Mouse (Mus musculus): ENCODE results near the gene H2afy2. TPM values are rescaled to one million over a fixed set of nuclear protein-coding genes. Genes with fewer than 3 reads are reported as not detected.

Gene H2afy2
- total and polyA plus RNA-seq, 3 experiments: 0.20 TPM; not detected in 2

GRCm38 (mm10) chr10:61715996-61716864 is 67.7 kb downstream of the H2afy2 start:
- peaks cover 0 to 9% of the 10 kb centered on the region in 2 experiments for H3K36me3 ChIP-seq (replicated peaks in 1 of 2; ENCODE audit: control insufficient read depth in 1 of 2, insufficient read depth in 1 of 2, low read length in 1 of 2)
- DNase-seq (ENCODE audit: extremely low read depth): no peak
- no peaks in the 10 kb centered on the region for H3K79me2 ChIP-seq (replicated peaks; ENCODE audit: control insufficient read depth, extremely low read depth, insufficient read depth, poor library complexity, severe bottlenecking)
- H3K4me1 ChIP-seq (ENCODE audit: control insufficient read depth in 1 of 2, insufficient read depth in 2 of 2): peaks cover 7 to 10% of the 10 kb centered on the region in 2 experiments
- H3K9ac ChIP-seq (ENCODE audit: insufficient read depth, low read depth): peak overlapping the region; percentile 71; the same call in 1 of the 2 replicates
- peaks cover 11% of the 10 kb centered on the region for H3K27me3 ChIP-seq (replicated peaks)
- no peak for TF ChIP-seq PAX5 (IDR thresholded peaks at IDR 0.05; ENCODE audit: low read length)
- TF ChIP-seq RCOR1 (conservative IDR thresholded peaks at IDR 0.05; ENCODE audit: low read depth, low read length): no peak
- TF ChIP-seq MXI1 (IDR thresholded peaks at IDR 0.05; ENCODE audit: low read depth, low read length): no peak
- TF ChIP-seq ZMIZ1 (IDR thresholded peaks at IDR 0.05; ENCODE audit: low read depth, low read length): no peak
- TF ChIP-seq ZKSCAN1 (IDR thresholded peaks at IDR 0.05; ENCODE audit: borderline replicate concordance, low read depth, low read length): no peak
- TF ChIP-seq MAX (IDR thresholded peaks at IDR 0.05; ENCODE audit: low read length): no peak
- TF ChIP-seq ZNF384 (IDR thresholded peaks at IDR 0.05; ENCODE audit: low read depth, low read length): no peak
- TF ChIP-seq POLR2A (IDR thresholded peaks at IDR 0.05; ENCODE audit: low read depth, low read length): no peak
- no peak for TF ChIP-seq BHLHE40 (IDR thresholded peaks at IDR 0.05; ENCODE audit: low read depth, low read length)
- no peak for TF ChIP-seq RAD21 (IDR thresholded peaks at IDR 0.05; ENCODE audit: low read depth, low read length)
- dilution Hi-C loops (cut with MboI; ENCODE audit: extremely low pct_ligation_motif_present, extremely low pct_unique_long_range_greater_than_20kb, low sequenced_read_pairs): no loop called here
- in situ Hi-C loops (cut with MboI; ENCODE audit: low pct_ligation_motif_present, low pct_unique_long_range_greater_than_20kb, low sequenced_read_pairs): no loop called here
- peak overlapping the region; percentile 77 for H3K4me2 ChIP-seq (ENCODE audit: insufficient read depth, low read depth, poor library complexity, severe bottlenecking)
- no peaks in the 10 kb centered on the region for H3K9me3 ChIP-seq (replicated peaks; ENCODE audit: low read length)
- no peak overlapping the region for H3K27ac ChIP-seq (ENCODE audit: insufficient read depth, low read depth)
- H3K4me3 ChIP-seq (replicated peaks in 1 of 3; ENCODE audit: low read depth in 2 of 3, low read length in 2 of 3, poor library complexity in 1 of 3): peak overlapping the region; percentile 9 to 81 (median 13)

GRCm38 (mm10) chr10:61715462-61715837 is 68.5 kb downstream of the H2afy2 start:
- TF ChIP-seq IRF4 (IDR thresholded peaks at IDR 0.05; ENCODE audit: low read depth, low read length) (no peak), TCF12 (IDR thresholded peaks at IDR 0.05; ENCODE audit: low read depth, low read length) (0 out of 2 replicates have a peak, but pooled peaks have one; percentile 1)
- Histone ChIP-seq H3K27me3 (replicated peaks) (peaks cover 16% of the 10 kb centered on the region), H3K9ac (ENCODE audit: insufficient read depth, low read depth) (peak overlapping the region; percentile 71), H3K36me3 (replicated peaks in 1 of 2; ENCODE audit: control insufficient read depth in 1 of 2, insufficient read depth in 1 of 2, low read length in 1 of 2) (peaks cover 0 to 4% of the 10 kb centered on the region in 2 experiments), H3K79me2 (replicated peaks; ENCODE audit: control insufficient read depth, extremely low read depth, insufficient read depth, poor library complexity, severe bottlenecking) (no peaks in the 10 kb centered on the region), H3K4me2 (ENCODE audit: insufficient read depth, low read depth, poor library complexity, severe bottlenecking) (peak overlapping the region; percentile 77), H3K9me3 (replicated peaks; ENCODE audit: low read length) (no peaks in the 10 kb centered on the region), H3K4me3 (replicated peaks in 1 of 3; ENCODE audit: low read depth in 2 of 3, low read length in 2 of 3, poor library complexity in 1 of 3) (peak overlapping the region; percentile 68 to 81 (median 76)), H3K4me1 (ENCODE audit: control insufficient read depth in 1 of 2, insufficient read depth in 2 of 2) (peaks cover 7 to 10% of the 10 kb centered on the region in 2 experiments), H3K27ac (ENCODE audit: insufficient read depth, low read depth) (no peak overlapping the region)
- no peak for DNase-seq (ENCODE audit: extremely low read depth)
- dilution Hi-C loops (cut with MboI; ENCODE audit: extremely low pct_ligation_motif_present, extremely low pct_unique_long_range_greater_than_20kb, low sequenced_read_pairs) (no loop called here), in situ Hi-C loops (cut with MboI; ENCODE audit: low pct_ligation_motif_present, low pct_unique_long_range_greater_than_20kb, low sequenced_read_pairs) (no loop called here)

Measured in CH12.LX (cell line).